Mouse (Mus musculus) adrenal gland, postnatal 10 days (tissue): ENCODE results near the gene Sgsh. TPM values are rescaled to one million over a fixed set of nuclear protein-coding genes. Genes with fewer than 3 reads are reported as not detected.

Experiments
- DNase-seq: peaks from one replicate; pipeline ENCODE4 v3.0.0; 2021; ENCODE audit warnings: mixed read lengths
- microRNA-seq: library from miRNA; unstranded; fragments of <30 nt; microRNA quantifications from one replicate; pipeline ENCODE4 v1.2.0, GENCODE M21; 2021
- total RNA-seq, 2 experiments: library from RNA; stranded (reverse); gene quantifications; 2 replicates each; pipeline ENCODE4 v1.2.3; 2021

The Sgsh gene
- total RNA-seq, 2 experiments from 2014 or later: 11.6 to 15.9 TPM

- DNase-seq: no peak
Observed at GRCm38 (mm10) chr11:119307658-119307867, 47.8 kb downstream of the Sgsh start, which contains the start of gene Card14. TSS of gene Card14 (plus strand) at chr11:119307768.

- no peak for DNase-seq
Observed at GRCm38 (mm10) chr11:119306762-119307657, 48.3 kb downstream of the Sgsh start.

- DNase-seq: peak; percentile 62
Observed at GRCm38 (mm10) chr11:119304904-119305712, 50.2 kb downstream of the Sgsh start.

GRCm38 (mm10) chr11:119300986-119301385 lies 54.4 kb downstream of the Sgsh start:
- DNase-seq: no peak

- DNase-seq: peak; percentile 34
Observed at GRCm38 (mm10) chr11:119300246-119300935, 54.9 kb downstream of the Sgsh start.

- DNase-seq: peak; percentile 98
Observed at GRCm38 (mm10) chr11:119299391-119300245, 55.7 kb downstream of the Sgsh start, which contains the start of gene Eif4a3. TSS of gene Eif4a3 (minus strand) at chr11:119300089.

- DNase-seq: no peak
Observed at GRCm38 (mm10) chr11:119298917-119299316, 56.4 kb downstream of the Sgsh start.

- no peak for DNase-seq
Observed at GRCm38 (mm10) chr11:119297996-119298395, 57.3 kb downstream of the Sgsh start.

Small RNA genes within 50 kb of the gene (microRNA-seq; reads per million reads assigned to microRNA genes)
- gene Mir1932: 2.3 reads per million

Other genes starting within 250 kb of the Sgsh start
- gene Tbc1d16, start 127.0 kb downstream of the Sgsh start, total RNA-seq: 10 to 100 TPM; 19.1 to 21.8 TPM
- 1 to 10 TPM in 1 of 2 experiments, under 1 TPM in 1; 0.85 to 1.4 TPM for gene Ccdc40, start 127.0 kb downstream of the Sgsh start, total RNA-seq
- 10 to 100 TPM; 78.0 to 81.5 TPM for gene Gaa, start 87.6 kb downstream of the Sgsh start, total RNA-seq
- 100 to 1,000 TPM; 147 to 153 TPM for gene Eif4a3, start 55.4 kb downstream of the Sgsh start, total RNA-seq
- gene Card14, start 47.8 kb downstream of the Sgsh start, total RNA-seq: under 1 TPM; 0.30 to 0.33 TPM
- gene Slc26a11, start within 50 bp of the Sgsh start, total RNA-seq: 1 to 10 TPM; 6.3 to 6.6 TPM
- 10 to 100 TPM; 19.7 to 29.9 TPM for gene Rnf213, start 37.6 kb upstream of the Sgsh start, total RNA-seq
- 10 to 100 TPM; 20.0 to 25.0 TPM for gene Endov, start 135.8 kb upstream of the Sgsh start, total RNA-seq
- 1 to 10 TPM; 2.5 to 3.4 TPM for gene Nptx1, start 192.2 kb upstream of the Sgsh start, total RNA-seq
- gene Rptor, start 247.4 kb upstream of the Sgsh start, total RNA-seq: 10 to 100 TPM; 36.9 to 50.6 TPM